Mouse (Mus musculus): ENCODE measurements around the gene Aig1.

DNA sequence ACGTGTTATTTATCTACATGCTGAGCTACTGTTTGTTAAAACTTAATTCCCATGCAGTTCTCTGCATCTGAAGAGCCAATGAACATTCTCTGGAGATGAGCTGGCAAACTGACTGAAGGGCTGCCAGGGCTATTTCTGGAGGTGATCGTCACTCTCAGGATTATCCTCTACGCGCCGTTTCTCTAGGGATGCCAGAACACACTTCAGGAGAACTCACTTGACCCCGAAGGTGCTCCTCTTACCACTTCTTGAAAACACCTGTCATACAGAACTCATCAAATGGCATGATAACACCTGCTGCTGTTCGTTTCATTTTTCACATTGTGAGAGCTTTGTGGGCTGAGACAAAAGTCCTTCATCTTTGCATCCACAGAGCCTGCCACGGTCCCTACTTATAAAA lies 25.9 kb downstream of the Aig1 start:
- no peak for TF ChIP-seq TAL1 (IDR thresholded peaks at IDR 0.05; ENCODE audit: low read length)
- no peak for TF ChIP-seq GATA1 (IDR thresholded peaks at IDR 0.05; ENCODE audit: low read length)

All from erythroblast, embryonic 14.5 days (primary cell).